Mouse (Mus musculus) spleen, embryonic (tissue): ENCODE data around the gene Ptov1.

ENCODE experiments used
- CTCF ChIA-PET: fragments of 350-600 bp; sonication (Branson Sonifier 250); formaldehyde crosslinking; loops from one replicate; lab custom pipeline; 2022; lab: Charles Lee

The Ptov1 gene

DNA sequence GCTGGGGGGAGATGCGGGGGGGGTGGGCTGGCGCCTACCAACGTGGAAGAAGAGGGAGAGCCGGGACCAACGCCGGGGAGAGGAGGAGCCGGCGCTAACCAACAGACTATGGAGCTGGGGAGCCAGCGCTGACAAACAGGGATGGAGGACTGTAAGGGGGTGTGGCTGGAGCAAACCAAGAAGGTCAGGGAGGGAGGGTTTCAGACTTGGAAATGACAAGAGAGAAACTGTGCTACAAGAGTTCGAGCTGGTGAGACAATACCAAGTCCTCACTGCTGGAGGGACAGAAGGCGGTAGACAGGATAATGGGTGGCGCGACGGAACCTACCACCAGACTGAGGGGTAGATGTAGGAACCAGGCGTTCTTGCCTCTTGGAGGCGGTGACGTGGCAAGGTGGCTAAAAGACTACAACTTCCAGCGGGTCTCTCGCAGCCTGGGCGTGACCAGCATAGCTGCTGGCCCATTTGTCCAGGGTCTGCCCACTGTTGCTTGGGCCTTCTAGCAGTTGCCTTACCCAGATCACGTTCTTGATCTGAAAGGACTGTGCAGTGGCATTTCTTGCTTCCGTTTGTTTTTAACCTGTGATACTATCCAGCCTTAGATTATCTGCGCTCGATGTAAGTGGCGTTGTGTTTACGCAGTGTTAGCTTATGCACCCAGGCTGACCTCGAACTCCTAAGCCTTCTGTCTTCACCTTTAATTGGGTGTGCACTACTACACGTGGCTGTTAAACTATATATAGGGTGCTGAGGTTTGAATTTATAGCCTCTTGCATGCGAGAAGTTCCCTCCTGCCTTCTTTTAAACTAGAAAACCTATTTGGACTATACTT, at the start of gene Ptov1:
Gene Ptov1 (minus strand): TSS at position 92 of the 832 bp plus-strand sequence.
- CTCF ChIA-PET = interaction anchor here (0.6 to 0.8 kb wide), 2 partner anchors 22 to 96 kb away, joined by 3 to 7 read pairs; no protein-coding TSS in a partner anchor

DNA sequence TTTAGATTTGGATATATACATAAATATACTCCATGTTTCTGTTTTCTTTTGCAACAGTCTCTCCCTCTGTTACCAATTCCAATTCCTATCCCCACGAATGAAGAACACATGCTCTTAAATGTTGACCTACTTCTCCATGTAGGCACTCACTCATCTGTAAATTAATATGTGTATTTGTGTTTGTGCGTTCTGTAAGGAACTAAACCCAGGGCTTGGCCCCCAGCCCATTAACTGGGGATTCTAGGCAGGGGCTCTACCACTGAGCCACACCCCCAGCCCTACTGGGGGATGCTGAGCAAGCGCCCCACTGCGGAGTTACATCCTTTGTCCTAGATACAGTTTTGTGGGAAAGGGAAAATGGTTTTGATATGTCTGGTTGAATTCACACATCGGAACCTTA, 49.5 kb upstream of the Ptov1 start:
- CTCF ChIA-PET = no interaction called here

DNA sequence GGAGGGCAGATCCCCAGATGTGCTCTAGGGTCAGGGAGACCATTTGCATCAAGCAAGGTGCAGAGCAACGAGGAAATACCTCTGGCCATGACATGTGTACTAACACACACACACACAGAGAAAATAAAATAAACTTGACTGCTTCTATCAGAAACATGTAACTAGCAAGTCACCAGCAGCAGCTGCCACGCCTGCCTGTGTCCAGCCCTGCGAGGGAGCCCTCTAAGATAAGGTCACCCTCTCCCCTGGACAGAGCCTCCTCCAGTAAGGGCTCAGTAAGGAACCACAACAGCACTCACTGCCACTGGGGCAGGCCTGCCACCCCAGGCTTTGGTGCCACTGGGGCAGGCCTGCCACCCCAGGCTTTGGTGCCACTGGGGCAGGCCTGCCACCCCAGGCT, 48.6 kb upstream of the Ptov1 start:
- CTCF ChIA-PET = no interaction called here

DNA sequence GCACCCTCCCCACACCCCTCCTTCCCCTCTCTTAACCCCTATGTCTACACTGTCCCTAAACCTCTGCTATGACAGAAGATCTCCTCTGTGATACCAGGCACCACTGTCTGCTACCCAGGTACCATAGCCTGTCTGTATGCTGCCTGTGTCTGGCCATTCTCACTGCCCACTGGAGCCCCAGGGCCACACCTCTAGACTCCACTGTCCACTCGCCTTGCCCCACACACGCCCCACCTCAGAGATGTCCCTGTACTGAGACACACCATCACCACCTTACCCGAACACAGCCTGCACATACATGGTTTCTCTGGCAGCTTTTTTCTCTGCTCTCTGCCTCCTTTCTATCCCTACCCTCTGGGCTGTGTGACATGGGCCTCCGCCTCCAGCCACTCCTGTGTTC, 47.3 kb upstream of the Ptov1 start:
- CTCF ChIA-PET = no interaction called here

DNA sequence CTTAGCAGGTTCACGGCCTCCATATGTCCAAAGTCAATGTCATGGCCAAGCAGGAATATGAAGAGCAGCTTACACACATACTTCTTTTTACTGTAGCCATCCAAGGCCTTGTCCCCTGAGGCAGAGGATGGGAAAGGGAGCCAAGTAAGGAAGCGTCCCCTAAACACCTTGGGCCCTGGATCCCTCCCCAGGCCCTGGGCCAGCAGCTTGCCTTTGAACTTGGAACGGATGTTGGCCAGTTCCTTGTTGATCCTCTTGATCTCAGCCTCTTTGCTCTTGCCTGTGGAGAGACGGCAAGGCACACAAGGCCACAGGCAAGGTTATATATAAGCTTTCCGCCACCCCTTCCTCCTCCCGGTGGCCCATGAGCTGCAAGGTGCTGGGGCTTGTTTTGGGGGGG, 46.6 kb upstream of the Ptov1 start:
- CTCF ChIA-PET = no interaction called here

DNA sequence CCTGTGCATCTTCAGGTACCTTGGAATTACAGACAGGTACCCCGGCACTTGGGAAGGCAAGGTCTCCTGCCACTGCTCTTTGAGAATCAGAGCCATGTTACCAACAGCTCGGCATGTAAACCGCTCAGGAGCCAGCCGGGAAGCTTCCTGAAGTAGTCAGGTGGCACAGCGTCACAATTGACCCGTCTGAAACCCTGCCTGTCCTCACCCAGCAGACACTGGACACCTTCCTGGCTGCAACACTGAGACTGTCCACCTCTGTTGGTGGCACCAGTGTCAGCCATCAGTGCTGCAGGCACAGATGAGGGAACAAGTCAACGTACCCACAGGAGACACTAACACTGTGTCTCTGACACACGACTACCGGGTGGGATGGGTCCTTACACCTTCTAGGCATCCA, 45.7 kb upstream of the Ptov1 start:
- CTCF ChIA-PET = no interaction called here

DNA sequence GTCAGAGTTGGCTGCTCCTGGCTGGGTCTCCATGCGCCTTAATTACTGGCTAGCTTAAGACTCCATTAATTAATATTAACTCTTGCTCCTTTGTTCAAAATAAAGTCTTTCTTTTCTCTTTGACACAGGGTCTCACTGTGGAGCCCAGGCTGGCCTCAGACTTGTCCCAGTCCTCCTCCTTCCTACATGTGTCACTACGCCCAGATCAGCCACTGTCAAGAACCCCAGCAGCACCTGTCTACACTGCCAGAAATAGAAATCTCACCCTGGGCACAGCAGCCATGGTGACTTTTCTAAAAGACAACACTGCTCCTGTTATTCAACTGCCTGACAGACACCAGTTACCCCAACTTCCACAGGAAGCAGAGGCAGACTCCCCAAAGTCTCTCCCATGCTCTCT, 44.8 kb upstream of the Ptov1 start:
- CTCF ChIA-PET = no interaction called here

DNA sequence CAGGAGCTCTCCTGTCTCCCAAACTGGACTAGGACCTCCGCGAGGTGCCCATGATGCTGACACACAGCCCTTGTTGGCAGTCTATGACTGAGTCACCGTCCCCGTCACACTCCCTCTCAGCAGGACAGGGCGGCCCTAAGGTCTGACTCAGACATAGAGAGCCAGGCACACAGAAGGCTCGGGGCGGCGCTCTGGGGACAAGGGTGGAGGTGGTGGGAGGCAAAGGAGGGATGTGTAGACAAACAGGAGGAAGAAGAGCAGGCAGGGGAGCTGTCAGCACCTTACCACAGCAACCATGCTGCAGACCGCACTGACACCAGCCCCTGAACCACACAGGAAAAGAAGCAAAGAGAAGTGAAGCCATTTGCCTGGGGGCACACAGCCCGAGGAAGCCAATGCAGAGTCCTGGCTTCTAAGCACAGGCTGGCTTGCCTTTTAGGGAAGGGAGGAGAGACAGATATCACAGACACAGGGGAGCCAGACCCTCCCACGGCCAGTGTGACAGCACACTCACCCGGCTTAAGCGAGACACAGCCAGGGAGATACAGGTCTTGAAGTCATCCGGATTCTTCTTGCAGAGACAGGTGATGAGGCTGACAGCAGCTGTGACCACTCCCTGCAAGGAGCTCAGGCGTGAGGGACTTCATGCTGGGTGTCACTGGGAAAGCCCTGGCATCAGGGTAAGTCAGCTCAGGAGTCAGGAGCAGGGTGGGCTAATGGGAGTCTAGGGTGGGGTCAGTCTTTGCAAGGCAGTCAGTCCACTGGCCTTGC, 39.3 kb upstream of the Ptov1 start:
- CTCF ChIA-PET = no interaction called here

DNA sequence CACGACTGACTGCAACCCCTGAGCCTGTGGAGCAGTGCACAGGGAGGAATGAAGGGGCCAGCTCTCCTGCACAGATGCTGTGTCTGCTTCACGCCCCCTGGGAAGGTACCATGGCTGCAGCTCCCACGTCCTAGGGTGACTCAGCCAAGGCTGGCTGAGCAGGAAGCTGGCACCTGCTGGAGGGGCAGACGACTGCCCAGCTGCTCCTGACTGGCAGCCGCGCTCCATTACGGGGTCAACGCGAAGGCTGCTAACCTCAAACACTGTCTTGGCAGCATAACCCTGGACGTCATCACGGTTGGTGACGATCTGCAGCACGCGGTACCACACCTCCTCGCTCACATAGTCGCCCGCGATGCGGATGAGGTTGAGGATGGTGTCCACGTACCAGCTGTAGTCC, 35.8 kb upstream of the Ptov1 start:
- CTCF ChIA-PET = no interaction called here

DNA sequence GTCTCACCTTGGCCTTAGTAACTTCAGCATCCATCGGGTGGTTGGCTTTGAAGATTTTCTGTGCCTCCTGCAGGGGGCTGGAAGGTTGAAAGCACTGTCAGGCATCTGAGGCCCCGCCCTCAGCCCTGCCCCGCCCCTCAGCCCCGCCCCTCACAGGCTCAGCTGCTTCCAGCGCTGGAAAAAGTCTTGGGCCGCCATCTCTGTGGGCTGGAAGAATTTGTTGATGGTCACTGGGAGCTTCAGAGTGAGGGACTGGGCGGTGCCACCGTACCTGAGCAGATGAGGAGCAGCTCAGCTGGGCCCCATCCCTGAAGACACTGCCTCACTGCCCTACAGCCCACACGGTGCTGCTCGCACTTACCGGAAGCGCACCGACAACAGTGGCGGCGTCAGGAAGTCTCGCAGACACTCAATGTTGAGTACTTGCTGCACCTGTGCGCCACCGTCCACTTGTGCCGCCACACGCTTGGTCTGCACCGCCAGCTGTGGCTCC, 31.7 kb upstream of the Ptov1 start:
- CTCF ChIA-PET = interaction anchor here (0.5 to 0.7 kb wide), 2 partner anchors 52 to 107 kb away, joined by 3 to 4 read pairs; no protein-coding TSS in a partner anchor

DNA sequence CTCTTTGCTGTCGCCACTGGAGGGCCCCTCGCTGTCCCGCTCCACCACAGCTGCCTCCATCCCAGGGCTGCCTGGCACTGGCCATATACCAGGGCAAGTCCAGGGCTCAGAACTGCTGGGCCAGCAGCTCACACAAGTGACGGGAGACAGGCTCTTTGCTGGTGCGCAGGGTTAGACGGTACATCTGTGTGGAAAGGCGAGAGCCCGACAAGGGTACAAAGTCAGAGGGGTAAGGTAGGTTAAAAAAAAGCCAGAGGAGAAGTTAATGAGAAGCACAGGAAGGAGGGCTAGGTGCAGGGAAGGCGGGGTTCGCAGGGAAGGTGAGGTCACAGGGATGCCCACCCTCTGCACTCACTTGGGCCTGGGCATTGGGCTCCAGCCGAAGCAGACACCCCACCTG, 31.0 kb upstream of the Ptov1 start:
- CTCF ChIA-PET = interaction anchor here (0.7 kb wide), 1 partner anchor 106 kb away, joined by 4 read pairs; no protein-coding TSS in a partner anchor

DNA sequence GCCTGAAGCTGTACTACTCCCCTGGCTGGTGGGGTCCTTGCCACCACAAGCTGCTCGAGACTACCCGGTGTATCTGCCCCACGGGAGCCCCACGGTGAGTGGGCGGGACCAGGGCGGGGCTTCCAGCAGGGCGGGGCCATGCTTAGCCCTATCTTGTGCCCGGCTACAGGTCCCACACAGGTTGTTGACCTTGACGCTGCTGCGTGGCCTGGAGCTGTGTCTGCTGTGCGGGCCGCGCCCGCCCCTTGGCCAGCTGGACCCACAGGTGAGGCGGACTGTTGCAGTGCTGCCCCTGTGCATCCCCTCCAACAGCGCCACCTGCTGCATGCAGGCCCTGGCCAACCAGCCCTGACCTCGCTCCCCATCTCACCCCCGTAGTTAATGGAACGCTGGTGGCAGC, 29.0 kb upstream of the Ptov1 start:
- CTCF ChIA-PET = interaction anchor here (0.6 kb wide), 1 partner anchor 118 kb away, joined by 5 read pairs; the partner anchor contains the start of gene Scaf1

DNA sequence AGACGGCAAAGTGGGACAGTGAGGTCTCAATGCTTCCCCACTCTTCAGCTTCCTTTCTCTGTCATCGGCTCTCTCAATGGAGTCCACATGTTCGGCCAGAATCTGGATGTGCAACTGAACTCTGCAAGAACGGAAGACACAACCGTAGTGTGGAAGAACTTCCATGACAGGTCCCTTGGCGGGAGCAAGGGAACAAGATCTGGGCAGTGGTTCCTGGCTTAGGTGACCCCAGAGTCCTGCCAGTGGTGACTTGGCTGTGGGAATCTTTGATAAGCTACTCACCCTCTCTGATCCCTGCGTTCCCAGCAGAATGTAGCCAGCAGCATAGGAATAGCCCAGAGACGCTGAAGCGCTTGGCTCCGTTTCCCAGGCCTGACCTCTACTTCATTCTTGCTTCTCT, 26.9 kb upstream of the Ptov1 start:
- CTCF ChIA-PET = interaction anchor here (1.4 kb wide), 1 partner anchor 24 kb away, joined by 3 read pairs; no protein-coding TSS in a partner anchor

DNA sequence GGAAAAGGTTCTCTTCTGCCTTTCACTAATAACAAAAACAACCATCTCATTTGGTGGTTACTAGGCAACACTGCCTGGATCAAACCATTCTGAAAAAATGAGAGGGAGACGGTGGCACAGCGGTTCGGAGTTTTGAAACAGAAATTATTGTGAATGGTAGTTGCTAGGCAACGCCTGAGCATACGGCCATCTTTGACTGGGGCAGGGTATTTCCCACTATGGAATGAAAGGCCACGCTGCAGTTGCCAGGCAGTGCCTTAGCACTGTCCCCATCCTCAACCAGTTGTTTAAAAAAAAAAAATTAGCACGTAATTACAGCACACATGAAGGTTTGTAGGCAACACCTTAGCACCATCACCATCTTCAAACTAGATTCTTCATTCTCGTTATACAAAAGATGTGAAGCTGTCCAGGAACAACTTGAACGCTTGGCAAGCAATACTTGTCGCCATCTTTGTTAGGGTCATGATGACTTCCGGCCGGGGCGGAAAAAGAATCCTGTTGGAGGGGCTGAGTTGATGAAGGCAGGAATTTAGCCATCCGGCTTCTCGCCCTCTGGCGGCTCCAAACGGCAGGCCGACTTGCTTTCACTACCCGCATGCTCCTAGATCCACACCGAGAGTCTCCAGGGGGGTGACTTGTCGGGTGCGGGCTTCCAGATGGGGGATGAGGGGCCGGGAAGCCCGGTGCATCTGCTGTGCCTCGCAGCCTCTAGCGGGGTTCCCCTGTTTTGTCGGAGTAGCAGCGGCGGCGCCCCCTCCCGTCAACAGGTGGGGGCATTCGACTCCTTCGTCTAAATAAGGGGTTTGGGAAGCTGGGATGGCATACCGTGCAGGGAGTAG, 26.2 kb upstream of the Ptov1 start, which contains the start of gene Fuz:
Gene Fuz (plus strand): TSS at position 487 of the 842 bp plus-strand sequence.
- CTCF ChIA-PET = interaction anchor here (0.9 kb wide), 1 partner anchor 35 kb away, joined by 9 read pairs; no protein-coding TSS in a partner anchor

DNA sequence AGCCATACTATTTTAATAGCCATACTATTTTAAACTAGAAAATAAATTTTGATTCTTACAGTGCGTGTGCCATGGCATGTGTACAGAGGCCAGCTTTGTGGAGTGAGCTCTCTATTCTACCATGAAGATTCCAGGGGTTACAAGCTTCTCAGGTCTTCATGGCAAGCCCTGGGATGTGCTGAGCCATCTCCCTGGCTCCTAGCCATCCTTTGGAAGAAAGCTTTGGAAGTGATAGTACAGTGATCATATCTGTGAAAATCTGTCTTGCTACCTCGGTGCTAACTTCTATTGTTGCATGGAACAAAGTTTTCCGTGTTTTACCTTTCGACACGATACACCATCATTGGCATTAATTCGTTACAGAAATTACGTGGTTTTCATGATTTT, 25.6 kb upstream of the Ptov1 start:
- CTCF ChIA-PET = interaction anchor here (0.9 kb wide), 1 partner anchor 36 kb away, joined by 9 read pairs; no protein-coding TSS in a partner anchor

DNA sequence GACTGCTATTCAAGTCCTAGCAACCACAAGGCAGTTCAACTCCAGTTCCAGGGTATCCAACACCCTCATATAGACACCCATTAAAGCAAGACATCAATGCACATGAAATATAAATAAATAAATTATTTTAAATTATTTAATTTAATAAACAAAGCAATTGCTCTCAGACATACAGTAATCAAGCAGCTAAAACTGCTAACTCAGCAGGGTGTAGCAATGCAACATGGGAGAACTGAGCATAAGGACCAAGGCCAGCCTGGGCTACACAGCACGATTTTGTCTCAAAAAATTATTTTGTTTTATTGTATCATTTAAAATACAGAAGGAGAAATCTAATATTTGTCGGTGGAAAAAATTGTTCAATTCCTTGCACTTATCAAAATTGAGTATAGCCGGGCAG, 24.6 kb upstream of the Ptov1 start:
- CTCF ChIA-PET = no interaction called here

DNA sequence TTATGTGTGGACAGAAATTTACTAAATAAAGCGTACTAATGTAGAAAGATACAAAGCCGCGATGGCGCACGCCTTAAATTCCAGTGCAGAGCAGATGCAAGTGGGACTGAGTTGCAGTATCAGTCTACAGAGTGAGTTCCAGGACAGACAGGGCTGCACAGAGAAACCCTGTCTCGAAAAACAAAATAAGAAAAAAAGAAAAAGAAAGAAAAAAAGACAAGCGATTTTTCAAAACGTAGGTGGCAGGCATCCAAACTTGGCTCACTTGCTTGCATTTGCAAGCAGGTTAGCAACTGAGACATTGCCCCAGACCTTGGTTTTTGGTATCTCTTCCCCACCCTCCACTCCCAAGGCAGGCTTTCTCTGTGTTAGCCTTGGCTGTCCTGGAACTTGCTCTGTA, 23.6 kb upstream of the Ptov1 start:
- CTCF ChIA-PET = no interaction called here

DNA sequence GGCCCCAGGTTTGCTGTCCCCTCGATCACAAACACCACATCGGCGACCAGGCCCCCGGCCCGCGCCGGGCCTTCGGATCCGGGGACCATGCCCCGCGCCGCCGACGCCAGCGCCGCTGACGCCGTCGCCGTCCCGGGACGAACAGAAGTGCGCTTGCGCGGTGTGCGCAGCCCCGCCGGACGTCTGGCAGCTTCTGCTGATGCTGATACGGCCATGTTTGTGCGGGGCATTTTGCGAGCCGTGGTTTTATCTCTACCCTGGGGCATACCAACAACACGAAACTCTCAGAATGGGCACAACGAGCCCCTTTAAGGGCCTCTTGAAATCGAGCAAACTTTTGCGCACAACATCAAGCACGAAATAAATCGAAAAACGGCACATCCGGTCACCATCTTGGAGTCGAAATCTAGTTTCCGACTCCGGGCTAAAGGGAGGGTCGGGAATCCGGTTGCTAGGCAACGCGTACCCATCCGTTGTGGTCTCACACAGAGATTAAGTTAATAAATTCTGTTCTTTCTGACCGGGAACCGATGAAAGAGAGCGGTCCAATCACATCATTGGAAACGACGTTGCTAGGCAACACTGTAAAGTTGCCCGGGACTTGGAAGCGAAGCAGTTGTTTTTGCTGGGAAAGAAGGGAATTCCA, 22.8 kb upstream of the Ptov1 start, which contains the start of gene Med25:
Gene Med25 (minus strand): TSS at position 437 of the 646 bp plus-strand sequence.
- CTCF ChIA-PET = interaction anchor here (0.6 to 1.4 kb wide), 3 partner anchors 23 to 669 kb away, joined by 3 read pairs; partner anchors contain the start of gene Ptov1

DNA sequence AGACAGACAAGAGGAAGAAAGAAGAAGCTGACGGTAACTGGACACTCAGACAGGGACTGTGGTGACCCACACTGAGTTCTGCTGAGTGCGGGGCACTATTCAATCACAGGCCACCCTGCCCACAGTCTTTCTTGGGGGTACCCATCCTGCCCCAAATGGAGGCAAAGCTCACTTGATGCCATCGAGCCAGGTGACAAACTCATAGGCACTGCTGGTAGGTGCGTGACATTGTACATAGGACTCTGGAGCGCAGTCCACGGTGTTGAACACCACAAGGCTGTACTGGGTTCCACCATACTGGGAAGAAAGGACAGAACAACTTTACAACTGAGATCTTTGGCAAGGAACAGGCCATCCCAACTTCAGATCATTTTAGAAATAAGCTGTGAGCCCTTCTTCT, 22.0 kb upstream of the Ptov1 start:
- CTCF ChIA-PET = interaction anchor here (0.6 to 1.4 kb wide), 3 partner anchors 22 to 670 kb away, joined by 3 read pairs; partner anchors contain the start of gene Ptov1

DNA sequence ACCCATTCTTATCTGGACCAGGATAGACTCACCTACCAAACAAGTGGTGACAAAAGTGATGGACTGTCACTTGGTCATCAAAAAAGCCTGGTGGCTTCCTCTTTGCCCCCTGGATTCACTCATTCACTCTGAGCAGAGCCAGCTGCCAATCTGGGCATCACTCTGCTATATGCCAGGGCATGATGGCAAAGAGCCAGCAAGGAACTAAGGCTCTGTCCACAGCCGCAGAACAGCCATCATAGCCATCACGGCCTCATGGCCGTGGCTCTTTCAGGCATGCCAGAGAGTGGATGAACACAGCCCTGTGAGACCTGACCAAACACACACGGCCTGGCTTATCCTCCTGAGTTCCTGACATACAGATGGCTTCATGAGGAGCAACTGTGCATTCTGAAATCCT, 21.1 kb upstream of the Ptov1 start:
- CTCF ChIA-PET = no interaction called here
